Mouse (Mus musculus) heart, adult 2 months (tissue): ENCODE results near the gene Mfsd7a.

Experiments
- CTCF ChIP-seq: fragments of 200-600 bp; IDR thresholded peaks from 2 replicates; pipeline ENCODE4 v1.8.1; 2022; ENCODE audit warnings: antibody characterized with exemption, mild to moderate bottlenecking, moderate library complexity
- EP300 ChIP-seq: fragments of 200-500 bp; IDR thresholded peaks from 2 replicates; pipeline ENCODE4 v1.6.1; 2011; ENCODE audit warnings: low read depth, low read length, control low read depth; ENCODE audit not compliant: insufficient read depth
- POLR2A ChIP-seq: fragments of 200-500 bp; IDR thresholded peaks from 2 replicates; pipeline ENCODE4 v1.6.1; 2011; ENCODE audit warnings: mild to moderate bottlenecking, low read depth, low read length, control low read depth; ENCODE audit not compliant: insufficient read depth

GRCm38 (mm10) chr5:108405460-108405859 is 43.2 kb downstream of the Mfsd7a start:
- TF ChIP-seq CTCF (no peak), EP300 (no peak), POLR2A (no peak)
